Comparison of ENCODE assay signal across 25 mouse cellular contexts in genomic region chr14:114876427-114876826, GRCm38 (mm10).
A peak's percentile ranks its signal among the peaks of the same experiment; 100 is the strongest.
DNase-seq lines count a peak whose midpoint lies in the region; ATAC-seq and TF ChIP-seq lines count a peak whose summit lies in the region.
"Had no signal": no experiment of that assay in that cellular context is flagged by ENCODE, and none has a peak within 500 bp of the region (broad histone marks: within the 10 kb centered on the region; RNA-seq: fewer than 3 reads in every experiment).

No protein-coding gene starts in this region.

- peak overlapping the region; percentile 14; the same call in 1 of the 2 replicates for H3K27ac ChIP-seq in layer of hippocampus, adult 2 months
- 0 out of 2 replicates have a peak overlapping the region, but pooled peaks have one; percentile 25 for H3K27ac ChIP-seq in embryonic facial prominence, embryonic 12.5 days
- H3K27ac ChIP-seq: hindbrain, postnatal 0 days; kidney, postnatal 0 days; left cerebral cortex, adult 2 months; liver, embryonic 13.5 days; midbrain, embryonic 15.5 days had no signal

- H3K36me3 ChIP-seq in embryonic facial prominence, embryonic 12.5 days = no peaks in the 10 kb centered on the region
- H3K36me3 ChIP-seq: heart, embryonic 12.5 days; liver, embryonic 13.5 days; midbrain, embryonic 15.5 days had no signal

- H3K4me2 ChIP-seq in embryonic facial prominence, embryonic 12.5 days (replicated peaks) = no peak overlapping the region
- H3K4me2 ChIP-seq: heart, embryonic 12.5 days; liver, embryonic 13.5 days; midbrain, embryonic 15.5 days had no signal

- H3K9me3 ChIP-seq in embryonic facial prominence, embryonic 12.5 days = no peaks in the 10 kb centered on the region
- H3K9me3 ChIP-seq: heart, embryonic 12.5 days; liver, embryonic 13.5 days; midbrain, embryonic 15.5 days had no signal

- H3K4me3 ChIP-seq in layer of hippocampus, adult 2 months = no peak overlapping the region
- no peak overlapping the region for H3K4me3 ChIP-seq in embryonic facial prominence, embryonic 12.5 days
- H3K4me3 ChIP-seq: heart, embryonic 12.5 days; left cerebral cortex, adult 2 months; liver, embryonic 13.5 days; midbrain, embryonic 15.5 days; myocyte had no signal

- no peak for TF ChIP-seq CTCF in layer of hippocampus, adult 2 months (conservative IDR thresholded peaks at IDR 0.05)

- ATAC-seq in embryonic facial prominence, embryonic 12.5 days (ENCODE audit: insufficient number of reproducible peaks, insufficient read depth, low FRiP score, low TSS enrichment) = no peak
- ATAC-seq: forebrain, postnatal 0 days; hindbrain, postnatal 0 days; lung, postnatal 0 days; midbrain, embryonic 15.5 days had no signal

- intact Hi-C loops in heart, postnatal 36 days (cut with DNase I) = no loop called here

- H3K9ac ChIP-seq in embryonic facial prominence, embryonic 12.5 days = no peak overlapping the region
- H3K9ac ChIP-seq: forebrain, postnatal 0 days; heart, embryonic 12.5 days; liver, embryonic 13.5 days; midbrain, embryonic 15.5 days had no signal

- no peak for DNase-seq in layer of hippocampus, adult 2 months (ENCODE audit: low spot score in 2 of 2)
- DNase-seq in layer of hippocampus, adult 18-20 months (ENCODE audit: low spot score in 2 of 2) = no peak
- DNase-seq in right cerebral cortex, postnatal 10 days (ENCODE audit: low spot score in 2 of 2) = peak; percentile 33 to 35
- DNase-seq in right cerebral cortex, postnatal 4 days = no peak
- no peak for DNase-seq in heart, adult 11 months
- no peak for DNase-seq in heart, postnatal 36 days
- DNase-seq: adrenal gland, postnatal 25 days; cerebellum, adult 11 months; cerebellum, postnatal 14 days; forebrain, postnatal 0 days; heart, postnatal 14 days; kidney, adult 18-20 months; left cerebral cortex, postnatal 4 days; liver, embryonic 13.5 days; right cerebral cortex, adult 18-20 months; thymus, postnatal 4 days had no signal

- H3K27me3 ChIP-seq in embryonic facial prominence, embryonic 12.5 days = no peaks in the 10 kb centered on the region
- H3K27me3 ChIP-seq: CH12.LX; heart, embryonic 12.5 days; liver, embryonic 13.5 days; midbrain, embryonic 15.5 days had no signal

- 29% methylated on average over 9 of the region's 9 CpGs for WGBS in embryonic facial prominence, embryonic 12.5 days

- H3K4me1 ChIP-seq in embryonic facial prominence, embryonic 12.5 days = peaks cover 12% of the 10 kb centered on the region; the same call in 1 of the 2 replicates
- H3K4me1 ChIP-seq: liver, embryonic 13.5 days; midbrain, embryonic 15.5 days had no signal

Comparison
In these comparisons a context has a peak if more than half of its experiments do, and no peak if none do; other contexts are left out.
1. DNase-seq: peak in right cerebral cortex, postnatal 10 days (2 of 2); none in layer of hippocampus, adult 2 months (0 of 2), layer of hippocampus, adult 18-20 months (0 of 2), right cerebral cortex, postnatal 4 days (single experiment), heart, adult 11 months (single experiment) and heart, postnatal 36 days (0 of 2).